Mouse (Mus musculus) mesoderm, embryonic 11.5 days (tissue): ENCODE results near the gene Aptx.

Experiments used
- DNase-seq: peaks from one replicate; pipeline ENCODE4 v3.0.0-alpha.2; 2012; ENCODE audit warnings: low read depth, low spot score

Aptx gene

DNA sequence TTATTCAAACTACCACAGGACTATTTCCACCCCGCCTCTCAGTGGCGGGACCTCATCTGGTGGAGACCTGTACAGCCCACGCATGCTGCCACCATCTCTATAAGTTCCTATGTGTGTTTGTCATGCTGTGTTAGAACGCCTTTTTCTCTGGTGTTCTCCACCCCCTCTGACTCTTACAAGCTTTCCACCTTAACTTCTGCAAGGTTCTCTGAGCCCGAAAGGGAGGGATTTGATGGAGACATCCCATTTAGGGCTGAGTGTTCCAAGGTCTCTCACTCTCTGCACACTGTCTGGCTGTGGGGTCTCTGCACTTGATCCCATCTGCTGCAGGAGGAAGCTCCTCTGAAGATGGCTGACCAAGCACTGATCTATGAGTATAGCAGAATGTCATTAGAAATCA lies 29.5 kb downstream of the Aptx start:
- DNase-seq, result no peak

DNA sequence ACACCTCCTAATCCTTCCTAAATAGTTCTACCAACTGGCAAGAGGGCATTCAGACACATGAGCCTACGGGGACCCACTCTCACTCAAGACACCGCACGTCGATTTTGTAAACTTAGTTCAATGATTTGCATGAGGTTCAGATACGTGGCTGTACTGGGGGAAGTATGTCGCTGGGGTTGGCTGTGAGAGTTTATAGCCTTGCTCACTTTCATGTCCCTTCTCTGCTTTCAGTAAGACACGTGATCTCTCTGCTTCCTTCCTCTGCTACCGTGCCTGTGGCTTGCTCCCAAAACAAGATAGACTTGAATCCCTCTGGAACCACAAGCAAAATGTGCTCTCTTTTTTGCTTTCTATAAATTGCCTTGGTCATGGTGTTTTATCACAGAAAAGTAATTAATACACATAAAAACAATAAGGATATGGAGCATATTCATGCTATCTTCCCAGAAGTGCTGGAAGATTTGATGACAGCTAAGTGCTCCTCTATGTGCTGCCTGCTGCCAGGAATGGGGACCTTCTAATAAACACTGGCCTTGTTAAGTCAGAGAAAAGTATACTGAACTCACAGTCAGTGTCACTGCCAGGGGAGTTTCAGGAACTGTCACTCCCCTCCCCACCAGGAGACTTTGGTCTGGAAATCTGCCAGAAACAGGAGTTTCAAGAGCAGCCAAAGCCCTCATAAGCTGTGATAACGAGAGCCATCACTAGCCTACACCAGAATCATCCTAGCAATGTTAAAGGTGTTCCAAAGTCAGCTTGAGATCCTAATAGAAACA lies 36.6 kb downstream of the Aptx start:
- DNase-seq, result no peak

DNA sequence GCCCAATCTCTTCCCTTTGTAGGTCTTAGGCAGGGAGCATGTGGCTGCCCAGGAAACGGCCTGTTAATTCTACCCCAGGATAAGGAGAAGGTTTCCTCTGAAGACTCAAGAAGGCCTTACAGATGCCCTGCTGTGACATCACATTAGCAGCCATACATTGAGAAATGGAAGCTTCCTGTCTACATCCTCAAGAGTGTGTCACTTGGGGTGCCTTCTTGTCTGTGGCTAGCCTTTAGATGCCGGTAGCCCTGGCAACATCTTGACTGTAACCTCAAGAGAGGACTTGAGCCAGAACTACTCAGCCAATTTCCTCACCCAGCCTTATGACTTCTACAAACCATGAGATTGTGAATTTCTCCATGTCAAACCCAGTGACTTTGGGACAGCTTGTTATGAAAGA lies 51.9 kb downstream of the Aptx start:
- no peak for DNase-seq

DNA sequence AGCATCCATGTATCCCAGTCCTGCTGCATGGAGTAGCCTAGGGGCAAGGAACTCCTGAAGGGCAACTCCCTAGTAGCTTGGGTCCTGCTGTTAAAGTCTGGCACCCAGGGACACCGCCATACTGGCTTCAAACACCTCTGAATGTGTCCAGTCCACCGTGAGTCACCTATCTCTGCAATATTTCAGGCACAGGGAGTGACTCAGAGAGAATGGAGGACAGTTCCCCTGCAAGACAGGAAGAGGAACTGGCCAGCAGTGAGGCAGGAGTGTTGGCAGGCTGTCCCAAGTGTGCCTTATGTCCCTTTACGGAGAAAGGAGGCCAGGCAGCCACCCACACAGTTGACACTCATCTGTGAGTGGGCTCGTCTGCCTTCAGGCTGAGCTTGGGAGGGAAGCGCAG lies 53.9 kb downstream of the Aptx start:
- DNase-seq, result no peak

DNA sequence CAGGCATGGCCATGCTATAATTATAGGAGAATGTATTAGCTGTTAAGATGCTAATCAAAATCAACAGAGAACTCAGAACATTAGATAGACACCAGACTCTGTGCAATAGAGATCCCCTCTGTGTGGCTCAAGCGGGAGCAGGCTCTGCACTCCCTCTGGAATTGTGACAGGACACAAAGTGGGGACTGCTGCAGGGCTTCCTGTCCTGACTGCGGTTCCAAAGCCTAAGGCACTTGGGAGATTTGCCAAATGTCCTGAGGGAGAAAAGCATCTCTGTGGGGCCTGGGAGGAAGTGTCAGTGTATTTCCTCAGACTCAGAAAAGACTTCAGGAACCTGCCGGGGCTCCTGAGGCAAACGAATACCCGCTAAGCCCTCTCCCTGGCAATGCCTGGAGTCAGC lies 59.4 kb downstream of the Aptx start:
- DNase-seq, result no peak

DNA sequence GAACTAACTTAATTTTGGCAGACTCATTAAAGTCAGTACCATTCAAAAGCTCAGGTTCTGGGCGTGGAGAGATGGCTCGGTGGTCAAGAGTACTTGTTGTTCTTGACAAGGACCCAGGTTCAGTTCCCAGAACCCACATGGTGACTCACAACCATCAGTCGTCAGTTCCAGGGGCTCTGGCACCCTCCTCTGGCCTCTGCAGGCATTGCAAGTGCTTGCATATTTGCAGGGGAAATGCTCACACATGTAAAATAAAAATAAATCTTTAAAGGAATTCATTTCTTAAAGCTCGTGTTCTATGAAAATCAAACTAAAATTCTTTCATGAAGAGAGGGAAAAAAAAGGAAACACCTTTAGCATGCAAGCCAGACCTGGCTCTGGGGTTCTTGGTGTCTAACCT lies 62.0 kb downstream of the Aptx start:
- no peak for DNase-seq
